Mouse (Mus musculus): ENCODE data around the gene Slc38a2. TPM values are rescaled to one million over a fixed set of nuclear protein-coding genes. Genes with fewer than 3 reads are reported as not detected.

Gene Slc38a2
- total and polyA plus RNA-seq, 3 experiments: 59.3 to 209 (median 149) TPM

GRCm38 (mm10) chr15:96717181-96717580, 17.7 kb upstream of the Slc38a2 start:
- TF ChIP-seq POLR2A (IDR thresholded peaks at IDR 0.05; ENCODE audit: insufficient read depth, low read depth, low read length): no peak
- TF ChIP-seq CTCF (IDR thresholded peaks at IDR 0.05): no peak
- no peak for TF ChIP-seq EP300 (IDR thresholded peaks at IDR 0.05; ENCODE audit: insufficient read depth, low read depth, low read length)
- DNase-seq: no peak
- Histone ChIP-seq H3K79me2 (replicated peaks; ENCODE audit: control insufficient read depth, insufficient read depth, low read length) (no peaks in the 10 kb centered on the region), H3K4me1 (ENCODE audit: control insufficient read depth, insufficient read depth, low read length) (peaks cover 8% of the 10 kb centered on the region), H3K27ac (no peak overlapping the region), H3K9ac (ENCODE audit: low read depth, low read length) (no peak overlapping the region), H3K36me3 (ENCODE audit: control insufficient read depth, insufficient read depth, low read length) (no peaks in the 10 kb centered on the region), H3K27me3 (ENCODE audit: control insufficient read depth, insufficient read depth, low read length) (no peaks in the 10 kb centered on the region), H3K4me3 (no peak overlapping the region)
- 79% methylated on average over 3 of the region's 3 CpGs for WGBS
- intact Hi-C loops (cut with DNase I): loop anchor here (5.0 kb wide), 1 partner anchor 100 kb away; no protein-coding TSS in a partner anchor

GRCm38 (mm10) chr15:96716371-96716770, 16.8 kb upstream of the Slc38a2 start:
- WGBS: 44% methylated on average over 4 of the region's 4 CpGs

GRCm38 (mm10) chr15:96715692-96716080, 16.2 kb upstream of the Slc38a2 start:
- peaks cover under 1% of the 10 kb centered on the region for H3K36me3 ChIP-seq (ENCODE audit: control insufficient read depth, insufficient read depth, low read length)
- H3K9ac ChIP-seq (ENCODE audit: low read depth, low read length): no peak overlapping the region
- peaks cover 8% of the 10 kb centered on the region for H3K4me1 ChIP-seq (ENCODE audit: control insufficient read depth, insufficient read depth, low read length)
- WGBS: 89% methylated on average over 7 of the region's 7 CpGs
- intact Hi-C loops (cut with DNase I): loop anchor here (5.0 kb wide), 1 partner anchor 102 kb away; no protein-coding TSS in a partner anchor
- no peak overlapping the region for H3K4me3 ChIP-seq
- H3K27me3 ChIP-seq (ENCODE audit: control insufficient read depth, insufficient read depth, low read length): no peaks in the 10 kb centered on the region
- TF ChIP-seq CTCF (IDR thresholded peaks at IDR 0.05) (no peak), EP300 (IDR thresholded peaks at IDR 0.05; ENCODE audit: insufficient read depth, low read depth, low read length) (no peak), POLR2A (IDR thresholded peaks at IDR 0.05; ENCODE audit: insufficient read depth, low read depth, low read length) (no peak)
- no peak overlapping the region for H3K27ac ChIP-seq
- DNase-seq: no peak
- H3K79me2 ChIP-seq (replicated peaks; ENCODE audit: control insufficient read depth, insufficient read depth, low read length): no peaks in the 10 kb centered on the region

More at GRCm38 (mm10) chr15:96716371-96716770, 16.8 kb upstream of the Slc38a2 start:
- Histone ChIP-seq H3K4me1 (ENCODE audit: control insufficient read depth, insufficient read depth, low read length) (peaks cover 8% of the 10 kb centered on the region), H3K27ac (no peak overlapping the region), H3K79me2 (replicated peaks; ENCODE audit: control insufficient read depth, insufficient read depth, low read length) (no peaks in the 10 kb centered on the region), H3K27me3 (ENCODE audit: control insufficient read depth, insufficient read depth, low read length) (no peaks in the 10 kb centered on the region), H3K9ac (ENCODE audit: low read depth, low read length) (no peak overlapping the region), H3K4me3 (no peak overlapping the region), H3K36me3 (ENCODE audit: control insufficient read depth, insufficient read depth, low read length) (no peaks in the 10 kb centered on the region)
- intact Hi-C loops (cut with DNase I): loop anchor here (5.0 kb wide), 1 partner anchor 101 kb away; no protein-coding TSS in a partner anchor
- TF ChIP-seq CTCF (IDR thresholded peaks at IDR 0.05) (no peak), POLR2A (IDR thresholded peaks at IDR 0.05; ENCODE audit: insufficient read depth, low read depth, low read length) (no peak)
- no peak for DNase-seq

GRCm38 (mm10) chr15:96715079-96715691, 15.7 kb upstream of the Slc38a2 start:
- intact Hi-C loops (cut with DNase I): loop anchor here (5.0 kb wide), 1 partner anchor 102 kb away; no protein-coding TSS in a partner anchor
- no peak for TF ChIP-seq CTCF (IDR thresholded peaks at IDR 0.05)
- no peak for TF ChIP-seq EP300 (IDR thresholded peaks at IDR 0.05; ENCODE audit: insufficient read depth, low read depth, low read length)
- no peak for TF ChIP-seq POLR2A (IDR thresholded peaks at IDR 0.05; ENCODE audit: insufficient read depth, low read depth, low read length)
- Histone ChIP-seq H3K36me3 (ENCODE audit: control insufficient read depth, insufficient read depth, low read length) (peaks cover 4% of the 10 kb centered on the region), H3K27ac (no peak overlapping the region), H3K4me3 (no peak overlapping the region), H3K9ac (ENCODE audit: low read depth, low read length) (no peak overlapping the region), H3K27me3 (ENCODE audit: control insufficient read depth, insufficient read depth, low read length) (no peaks in the 10 kb centered on the region), H3K4me1 (ENCODE audit: control insufficient read depth, insufficient read depth, low read length) (peaks cover 8% of the 10 kb centered on the region), H3K79me2 (replicated peaks; ENCODE audit: control insufficient read depth, insufficient read depth, low read length) (no peaks in the 10 kb centered on the region)
- 95% methylated on average over 9 of the region's 9 CpGs for WGBS
- DNase-seq: no peak

GRCm38 (mm10) chr15:96714676-96715016, 15.1 kb upstream of the Slc38a2 start:
- H3K27ac ChIP-seq: no peak overlapping the region
- intact Hi-C loops (cut with DNase I): loop anchor here (5.0 kb wide), 2 partner anchors 33 to 103 kb away; no protein-coding TSS in a partner anchor

More at GRCm38 (mm10) chr15:96714676-96715016, 15.1 kb upstream of the Slc38a2 start:
- no peak for DNase-seq
- H3K9ac ChIP-seq (ENCODE audit: low read depth, low read length): no peak overlapping the region
- no peaks in the 10 kb centered on the region for H3K27me3 ChIP-seq (ENCODE audit: control insufficient read depth, insufficient read depth, low read length)
- 92% methylated on average over 3 of the region's 3 CpGs for WGBS
- no peaks in the 10 kb centered on the region for H3K79me2 ChIP-seq (replicated peaks; ENCODE audit: control insufficient read depth, insufficient read depth, low read length)
- H3K4me3 ChIP-seq: no peak overlapping the region
- peaks cover 4% of the 10 kb centered on the region for H3K36me3 ChIP-seq (ENCODE audit: control insufficient read depth, insufficient read depth, low read length)
- TF ChIP-seq EP300 (IDR thresholded peaks at IDR 0.05; ENCODE audit: insufficient read depth, low read depth, low read length) (no peak), POLR2A (IDR thresholded peaks at IDR 0.05; ENCODE audit: insufficient read depth, low read depth, low read length) (no peak), CTCF (IDR thresholded peaks at IDR 0.05) (no peak)
- peaks cover 8% of the 10 kb centered on the region for H3K4me1 ChIP-seq (ENCODE audit: control insufficient read depth, insufficient read depth, low read length)
